Mouse (Mus musculus) gastrocnemius, postnatal 4 days (tissue): ENCODE data around the gene Hc. TPM values are rescaled to one million over a fixed set of nuclear protein-coding genes. Genes with fewer than 3 reads are reported as not detected.

Experiments used
- DNase-seq, 2 experiments: peaks; one replicate each; pipeline ENCODE4 v3.0.0; 2021 to 2022; ENCODE audit warnings: low spot score in 2 of 2, mixed read lengths in 2 of 2
- total RNA-seq, 2 experiments: library from RNA; stranded (reverse); gene quantifications; 2 replicates each; pipeline ENCODE4 v1.2.3; 2021

The Hc gene
- total RNA-seq, 2 experiments from 2014 or later, result 0.25 to 1.1 TPM

GRCm38 (mm10) chr2:34956941-34957340, 104.3 kb downstream of the Hc start:
- DNase-seq, result no peak

GRCm38 (mm10) chr2:34954344-34954743, 106.9 kb downstream of the Hc start:
- no peak for DNase-seq

- no peak for DNase-seq
Observed at GRCm38 (mm10) chr2:34953547-34954116, 107.6 kb downstream of the Hc start.

GRCm38 (mm10) chr2:34953018-34953417, 108.2 kb downstream of the Hc start:
- no peak for DNase-seq

- no peak for DNase-seq
Observed at GRCm38 (mm10) chr2:34951469-34951868, 109.8 kb downstream of the Hc start.

- DNase-seq, result no peak
Observed at GRCm38 (mm10) chr2:34948622-34949021, 112.6 kb downstream of the Hc start.

- DNase-seq, result no peak
Observed at GRCm38 (mm10) chr2:34946046-34946445, 115.2 kb downstream of the Hc start.

GRCm38 (mm10) chr2:34945580-34945979, 115.7 kb downstream of the Hc start:
- DNase-seq, result no peak

- DNase-seq, result peak in 1 of 2 experiments; percentile 62
Observed at GRCm38 (mm10) chr2:34944761-34945160, 116.5 kb downstream of the Hc start.

- no peak for DNase-seq
Observed at GRCm38 (mm10) chr2:34943556-34944120, 117.6 kb downstream of the Hc start.

- no peak for DNase-seq
Observed at GRCm38 (mm10) chr2:34941061-34941675, 120.1 kb downstream of the Hc start.

- DNase-seq, result no peak
Observed at GRCm38 (mm10) chr2:34940246-34940645, 121.0 kb downstream of the Hc start.

- DNase-seq, result peak; percentile 35 to 69
Observed at GRCm38 (mm10) chr2:34938269-34939208, 122.7 kb downstream of the Hc start.

- no peak for DNase-seq
Observed at GRCm38 (mm10) chr2:34937460-34937859, 123.8 kb downstream of the Hc start.

Other genes with a start within 250 kb of the Hc start
- 10 to 100 TPM; 59.6 to 60.1 TPM for gene Fbxw2, start 235.1 kb downstream of the Hc start, total RNA-seq
- gene Gm34653, start 228.4 kb downstream of the Hc start, total RNA-seq, result under 1 TPM in 1 of 2 experiments, not detected in 1; 0.17 TPM
- gene Cutal, start 187.0 kb downstream of the Hc start, total RNA-seq, result under 1 TPM; 0.18 to 0.34 TPM
- 10 to 100 TPM; 25.4 to 25.7 TPM for gene Psmd5, start 186.5 kb downstream of the Hc start, total RNA-seq
- gene Phf19, start 147.4 kb downstream of the Hc start, total RNA-seq, result 10 to 100 TPM in 1 of 2 experiments, 1 to 10 TPM in 1; 9.3 to 11.6 TPM
- gene Traf1, start 99.7 kb downstream of the Hc start, total RNA-seq, result 1 to 10 TPM; 1.7 to 3.5 TPM
- gene AI182371, start 40.1 kb upstream of the Hc start, total RNA-seq, result under 1 TPM; 0.17 to 0.47 TPM
- gene Cntrl, start 48.1 kb upstream of the Hc start, total RNA-seq, result 10 to 100 TPM; 14.4 to 16.7 TPM
- 100 to 1,000 TPM; 119 to 130 TPM for gene Rab14, start 139.7 kb upstream of the Hc start, total RNA-seq
- 100 to 1,000 TPM; 259 to 284 TPM for gene Gsn, start 194.9 kb upstream of the Hc start, total RNA-seq